Mouse (Mus musculus): ENCODE results near the gene 6030458C11Rik. TPM values are rescaled to one million over a fixed set of nuclear protein-coding genes. Genes with fewer than 3 reads are reported as not detected.

Gene 6030458C11Rik
- polyA plus RNA-seq, 1 experiment from 2014 or later: 10.0 TPM

DNA sequence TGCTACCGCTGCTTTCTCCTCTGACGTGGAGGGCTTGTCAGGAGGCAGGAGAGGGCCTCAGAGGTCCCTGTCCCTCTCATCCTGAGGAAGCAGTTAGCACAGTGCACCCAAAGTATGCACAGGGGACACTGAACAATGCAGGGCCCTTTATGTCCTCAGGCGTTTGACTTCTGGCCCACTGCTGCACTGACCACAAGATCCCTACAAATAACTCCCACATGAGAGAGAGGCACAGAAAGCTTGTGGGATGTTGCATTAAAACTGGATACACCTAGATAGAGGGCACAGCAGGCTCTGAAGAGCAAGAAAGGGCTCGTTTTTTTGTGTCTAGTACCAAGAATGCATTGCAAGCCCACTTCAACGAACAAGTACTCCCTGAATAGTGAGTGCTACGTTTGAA is 30.1 kb downstream of the 6030458C11Rik start:
- Histone ChIP-seq H3K4me2 (replicated peaks; ENCODE audit: low read depth) (no peak overlapping the region), H3K27ac (ENCODE audit: low read depth, low read length) (no peak overlapping the region), H3K9me3 (ENCODE audit: control insufficient read depth) (no peaks in the 10 kb centered on the region), H3K4me3 (ENCODE audit: low read depth, low read length) (no peak overlapping the region), H3K4me1 (replicated peaks; ENCODE audit: control insufficient read depth, insufficient read depth, low read length) (no peaks in the 10 kb centered on the region), H3K9ac (ENCODE audit: low read depth, low read length) (no peak overlapping the region), H3K36me3 (ENCODE audit: control insufficient read depth, insufficient read depth) (no peaks in the 10 kb centered on the region), H3K27me3 (replicated peaks; ENCODE audit: control insufficient read depth, insufficient read depth, low read length) (no peaks in the 10 kb centered on the region)
- 77% methylated on average over 6 of the region's 6 CpGs for WGBS
- ATAC-seq: no peak
- TF ChIP-seq CTCF (IDR thresholded peaks at IDR 0.05; ENCODE audit: low read depth): no peak

DNA sequence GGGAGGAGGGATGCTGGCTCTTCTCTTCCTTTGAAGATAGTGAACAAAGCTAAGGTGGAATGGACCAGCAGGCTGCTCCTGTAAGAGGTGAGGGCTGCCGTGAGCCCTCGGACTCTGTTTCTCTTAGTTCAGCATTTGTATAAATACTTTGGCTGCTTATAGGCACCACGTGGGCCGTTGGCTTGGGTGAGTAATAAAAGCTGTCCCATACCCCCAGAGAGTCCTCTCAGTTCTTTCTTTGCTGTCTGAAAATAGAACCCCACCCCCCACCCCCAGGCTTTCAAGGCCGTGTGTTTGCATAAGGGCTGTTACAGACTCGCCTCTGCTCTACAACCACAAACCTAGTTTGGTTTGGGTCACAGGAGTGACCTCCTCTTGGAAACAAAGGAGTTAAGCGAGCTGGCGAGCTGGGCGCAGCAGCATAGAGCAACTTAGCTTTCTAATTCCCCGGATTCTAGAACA is 35.0 kb downstream of the 6030458C11Rik start:
- Histone ChIP-seq H3K9me3 (ENCODE audit: control insufficient read depth) (no peaks in the 10 kb centered on the region), H3K4me1 (replicated peaks; ENCODE audit: control insufficient read depth, insufficient read depth, low read length) (no peaks in the 10 kb centered on the region), H3K27ac (ENCODE audit: low read depth, low read length) (no peak overlapping the region), H3K27me3 (replicated peaks; ENCODE audit: control insufficient read depth, insufficient read depth, low read length) (no peaks in the 10 kb centered on the region), H3K9ac (ENCODE audit: low read depth, low read length) (no peak overlapping the region), H3K36me3 (ENCODE audit: control insufficient read depth, insufficient read depth) (no peaks in the 10 kb centered on the region), H3K4me3 (ENCODE audit: low read depth, low read length) (no peak overlapping the region), H3K4me2 (replicated peaks; ENCODE audit: low read depth) (0 out of 2 replicates have a peak overlapping the region, but pooled peaks have one; percentile 10)
- TF ChIP-seq CTCF (IDR thresholded peaks at IDR 0.05; ENCODE audit: low read depth): no peak
- WGBS: 7% methylated on average over 10 of the region's 10 CpGs
- no peak for ATAC-seq

DNA sequence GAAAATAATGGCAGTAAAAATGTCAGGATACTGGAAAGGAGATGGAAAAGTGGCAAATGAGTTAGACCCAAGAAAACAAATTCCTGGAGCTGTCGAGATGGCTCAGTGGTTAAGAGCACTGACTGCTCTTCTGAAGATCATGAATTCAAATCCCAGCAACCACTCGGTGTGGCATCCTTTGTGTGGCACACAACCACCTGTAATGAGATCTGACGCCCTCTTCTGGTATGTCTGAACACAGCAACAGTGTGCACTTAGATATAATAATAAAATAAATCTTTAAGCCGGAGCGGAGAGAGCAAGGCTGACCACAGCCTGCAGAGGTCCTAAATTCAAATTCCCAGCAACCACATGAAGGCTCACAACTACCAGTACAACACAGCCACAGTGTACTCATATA is 35.9 kb downstream of the 6030458C11Rik start:
- Histone ChIP-seq H3K27me3 (replicated peaks; ENCODE audit: control insufficient read depth, insufficient read depth, low read length) (no peaks in the 10 kb centered on the region), H3K9ac (ENCODE audit: low read depth, low read length) (no peak overlapping the region), H3K27ac (ENCODE audit: low read depth, low read length) (no peak overlapping the region), H3K4me3 (ENCODE audit: low read depth, low read length) (no peak overlapping the region), H3K36me3 (ENCODE audit: control insufficient read depth, insufficient read depth) (no peaks in the 10 kb centered on the region), H3K9me3 (ENCODE audit: control insufficient read depth) (no peaks in the 10 kb centered on the region), H3K4me2 (replicated peaks; ENCODE audit: low read depth) (no peak overlapping the region), H3K4me1 (replicated peaks; ENCODE audit: control insufficient read depth, insufficient read depth, low read length) (no peaks in the 10 kb centered on the region)
- WGBS: 80% methylated on average over 5 of the region's 5 CpGs
- peak; percentile 30; the same call in 1 of the 2 replicates for TF ChIP-seq CTCF (IDR thresholded peaks at IDR 0.05; ENCODE audit: low read depth)
- ATAC-seq: no peak

DNA sequence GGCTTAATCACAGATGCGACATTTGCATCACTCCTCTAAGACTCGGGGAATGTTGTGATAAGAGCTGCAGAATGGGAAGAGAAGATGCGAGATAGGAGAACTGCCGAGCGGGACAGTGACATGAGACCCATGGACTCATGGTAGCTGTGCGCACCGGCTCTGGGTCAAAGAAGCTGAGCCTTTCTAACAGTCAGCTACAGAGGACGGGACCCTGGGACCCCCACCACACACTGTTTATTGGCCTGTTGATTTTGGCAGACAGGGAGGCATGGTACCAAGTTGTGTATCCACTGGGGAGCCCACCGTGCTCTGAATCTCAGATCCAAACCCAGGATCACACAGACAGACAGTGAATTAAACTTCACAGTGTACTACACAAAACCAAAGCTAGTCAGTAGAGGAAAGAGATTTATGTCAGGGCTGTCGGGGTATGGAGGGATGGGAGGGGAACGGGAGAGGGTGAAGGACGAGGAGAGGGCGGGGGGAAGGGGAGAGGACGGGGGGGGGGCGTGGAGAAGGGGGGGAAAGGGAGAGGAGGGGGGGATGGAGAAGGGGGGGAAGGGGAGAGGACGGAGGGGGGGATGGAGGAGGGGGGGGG is 42.6 kb downstream of the 6030458C11Rik start:
- TF ChIP-seq CTCF (IDR thresholded peaks at IDR 0.05; ENCODE audit: low read depth): no peak
- no peak overlapping the region for H3K4me2 ChIP-seq (replicated peaks; ENCODE audit: low read depth)
- H3K27ac ChIP-seq (ENCODE audit: low read depth, low read length): no peak overlapping the region
- H3K4me1 ChIP-seq (replicated peaks; ENCODE audit: control insufficient read depth, insufficient read depth, low read length): no peaks in the 10 kb centered on the region
- no peaks in the 10 kb centered on the region for H3K36me3 ChIP-seq (ENCODE audit: control insufficient read depth, insufficient read depth)
- H3K27me3 ChIP-seq (replicated peaks; ENCODE audit: control insufficient read depth, insufficient read depth, low read length): no peaks in the 10 kb centered on the region
- no peak overlapping the region for H3K4me3 ChIP-seq (ENCODE audit: low read depth, low read length)
- ATAC-seq: no peak
- H3K9ac ChIP-seq (ENCODE audit: low read depth, low read length): no peak overlapping the region
- H3K9me3 ChIP-seq (ENCODE audit: control insufficient read depth): no peaks in the 10 kb centered on the region
- 56% methylated on average over 14 of the region's 16 CpGs for WGBS

DNA sequence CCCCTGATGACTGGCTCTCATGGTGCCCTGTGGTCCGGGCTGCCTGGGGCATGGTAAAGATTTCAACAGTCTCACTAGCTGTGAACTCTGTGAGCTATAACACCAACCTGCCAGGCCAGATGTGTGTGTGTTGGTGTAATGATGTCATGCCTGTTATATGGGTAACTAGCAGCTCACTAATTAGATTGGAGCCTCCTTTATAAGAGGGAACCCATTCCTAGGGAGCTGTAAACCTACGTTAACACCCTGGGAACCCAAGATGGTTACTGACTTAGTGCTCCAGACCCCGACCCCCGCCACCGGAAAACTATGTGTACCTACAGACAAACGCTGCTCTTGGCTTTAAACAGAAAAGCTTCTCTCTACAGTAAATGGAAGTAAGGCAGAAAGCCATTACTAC is 43.2 kb downstream of the 6030458C11Rik start:
- H3K27me3 ChIP-seq (replicated peaks; ENCODE audit: control insufficient read depth, insufficient read depth, low read length): no peaks in the 10 kb centered on the region
- 78% methylated on average over 6 of the region's 6 CpGs for WGBS
- H3K4me3 ChIP-seq (ENCODE audit: low read depth, low read length): no peak overlapping the region
- no peaks in the 10 kb centered on the region for H3K4me1 ChIP-seq (replicated peaks; ENCODE audit: control insufficient read depth, insufficient read depth, low read length)
- H3K27ac ChIP-seq (ENCODE audit: low read depth, low read length): no peak overlapping the region
- no peak for ATAC-seq
- no peaks in the 10 kb centered on the region for H3K9me3 ChIP-seq (ENCODE audit: control insufficient read depth)
- no peaks in the 10 kb centered on the region for H3K36me3 ChIP-seq (ENCODE audit: control insufficient read depth, insufficient read depth)
- no peak overlapping the region for H3K9ac ChIP-seq (ENCODE audit: low read depth, low read length)
- no peak overlapping the region for H3K4me2 ChIP-seq (replicated peaks; ENCODE audit: low read depth)
- TF ChIP-seq CTCF (IDR thresholded peaks at IDR 0.05; ENCODE audit: low read depth): no peak

DNA sequence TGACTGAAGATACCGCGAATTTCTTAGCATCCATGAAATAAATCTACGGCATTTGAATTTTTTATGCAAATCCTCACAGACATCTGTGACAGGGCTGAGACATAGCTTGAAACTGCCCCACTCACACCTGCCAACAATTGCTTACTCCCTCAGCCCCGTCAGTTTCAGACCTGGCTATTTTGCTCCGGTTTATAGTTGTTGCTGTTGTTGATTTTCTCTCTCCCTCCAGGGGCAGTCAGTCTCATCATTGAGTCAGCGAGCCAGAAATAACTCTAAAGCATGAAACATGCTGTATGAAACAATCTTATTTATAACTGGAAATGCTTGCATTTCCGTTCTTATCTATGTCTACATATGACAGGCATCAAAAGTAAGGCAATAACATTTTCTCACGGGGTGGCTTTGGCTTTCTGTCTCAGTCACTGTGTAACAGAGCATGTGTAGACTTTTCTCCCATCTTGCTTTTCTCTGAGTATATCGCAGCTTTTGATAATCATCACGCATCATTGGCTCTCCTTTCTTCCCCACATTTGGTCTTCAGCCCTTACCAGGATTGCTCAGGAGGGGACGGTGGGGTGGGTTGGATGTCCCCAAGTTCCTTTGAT is 50.2 kb downstream of the 6030458C11Rik start:
- Histone ChIP-seq H3K27ac (ENCODE audit: low read depth, low read length) (no peak overlapping the region), H3K36me3 (ENCODE audit: control insufficient read depth, insufficient read depth) (no peaks in the 10 kb centered on the region), H3K4me1 (replicated peaks; ENCODE audit: control insufficient read depth, insufficient read depth, low read length) (no peaks in the 10 kb centered on the region), H3K27me3 (replicated peaks; ENCODE audit: control insufficient read depth, insufficient read depth, low read length) (peaks cover 3% of the 10 kb centered on the region; the same call in 1 of the 2 replicates), H3K4me2 (replicated peaks; ENCODE audit: low read depth) (no peak overlapping the region), H3K4me3 (ENCODE audit: low read depth, low read length) (no peak overlapping the region), H3K9me3 (ENCODE audit: control insufficient read depth) (no peaks in the 10 kb centered on the region), H3K9ac (ENCODE audit: low read depth, low read length) (no peak overlapping the region)
- no peak for ATAC-seq
- TF ChIP-seq CTCF (IDR thresholded peaks at IDR 0.05; ENCODE audit: low read depth): no peak
- WGBS: 77% methylated on average over 11 of the region's 11 CpGs

All from intestine, postnatal 0 days (tissue).